Mouse (Mus musculus) cortical plate, adult 2 months (tissue): ENCODE measurements around the gene Helq. TPM values are rescaled to one million over a fixed set of nuclear protein-coding genes. Genes with fewer than 3 reads are reported as not detected.

Source experiments
- H3K27ac ChIP-seq: fragments of 200-500 bp; 2 replicates; pipeline ENCODE4 v1.5.1; 2012; ENCODE audit warnings: low read length, control low read depth, inconsistent platforms; ENCODE audit not compliant: insufficient read depth
- H3K4me1 ChIP-seq: fragments of 200-500 bp; 2 replicates; pipeline ENCODE4 v1.6.1; 2011; ENCODE audit warnings: low read length; ENCODE audit not compliant: control insufficient read depth, insufficient read depth
- H3K4me3 ChIP-seq: fragments of 200-500 bp; 2 replicates; pipeline ENCODE4 v1.5.1; 2011; ENCODE audit warnings: mild to moderate bottlenecking, low read length, control low read depth; ENCODE audit not compliant: insufficient read depth
- CTCF ChIP-seq: fragments of 200-500 bp; IDR thresholded peaks from 2 replicates; pipeline ENCODE4 v1.5.1; 2011; ENCODE audit warnings: mild to moderate bottlenecking, control low read depth, low read length; ENCODE audit not compliant: insufficient read depth; ENCODE audit errors: extremely low read depth
- POLR2A ChIP-seq: fragments of 200-500 bp; IDR thresholded peaks from 2 replicates; pipeline ENCODE4 v1.6.1; 2011; ENCODE audit warnings: mild to moderate bottlenecking, low read length, control low read depth; ENCODE audit not compliant: insufficient read depth; ENCODE audit errors: extremely low read depth
- polyA plus RNA-seq: library from polyadenylated mRNA; depleted of rRNA; stranded (reverse); fragments of >200 nt; gene quantifications from 2 replicates; pipeline ENCODE4 v1.2.3, GENCODE M21; 2012; rRNA removed

Helq gene
- polyA plus RNA-seq, 1 experiment = 41.7 TPM

DNA sequence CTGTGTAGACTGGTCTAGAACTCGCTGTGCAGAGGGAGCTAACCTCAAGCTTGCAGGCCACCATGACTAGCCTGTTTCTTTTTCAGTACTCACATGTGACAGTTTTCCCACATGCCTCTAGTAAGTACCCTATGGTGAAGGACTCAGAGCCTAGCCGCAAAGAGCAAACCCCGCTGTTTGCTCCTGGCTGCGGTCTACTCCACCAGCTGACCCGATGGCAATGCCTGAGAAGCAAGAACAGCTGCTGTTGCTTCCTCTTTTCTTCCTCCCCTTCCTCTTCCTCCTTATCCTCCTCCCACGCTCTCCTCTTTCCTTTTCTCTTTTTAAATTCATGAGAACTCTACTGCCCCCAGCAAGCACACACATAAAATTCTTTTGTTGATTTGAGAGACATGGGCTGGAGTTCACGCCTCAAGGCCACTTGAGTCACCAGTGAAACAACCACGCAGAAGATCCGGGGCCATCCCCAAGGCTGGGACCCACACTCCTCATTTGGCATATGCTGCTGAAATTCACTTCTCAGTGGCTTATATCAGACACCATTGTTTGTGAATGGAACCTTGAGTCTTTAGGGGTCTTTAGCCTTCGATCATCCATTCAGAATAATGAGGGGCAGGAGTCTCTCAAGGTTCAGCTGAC, 47.7 kb downstream of the Helq start:
- Histone ChIP-seq H3K4me3 (no peak overlapping the region), H3K4me1 (no peaks in the 10 kb centered on the region), H3K27ac (no peak overlapping the region)
- no peak for TF ChIP-seq POLR2A
- TF ChIP-seq CTCF = no peak

DNA sequence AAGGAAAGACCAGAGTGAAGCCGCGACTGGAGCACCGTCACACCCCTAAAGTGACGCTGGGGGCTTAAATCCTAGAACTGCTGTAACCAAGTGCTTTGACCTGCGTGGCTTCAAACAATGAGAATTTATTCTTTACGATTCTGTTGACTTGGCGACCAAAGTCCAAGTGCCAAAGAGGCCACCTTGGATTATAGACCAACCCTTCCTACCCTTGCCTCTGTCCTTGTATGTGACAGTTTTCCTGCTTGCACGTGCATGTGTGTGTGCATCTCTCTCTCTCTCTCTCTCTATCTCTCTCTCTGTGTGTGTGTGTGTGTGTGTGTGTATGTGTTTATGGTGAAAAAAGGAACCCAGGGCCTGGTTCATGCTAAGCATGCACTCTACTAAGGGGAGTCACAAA, 59.6 kb downstream of the Helq start:
- Histone ChIP-seq H3K4me3 (no peak overlapping the region), H3K27ac (no peak overlapping the region), H3K4me1 (no peaks in the 10 kb centered on the region)
- TF ChIP-seq POLR2A = no peak

DNA sequence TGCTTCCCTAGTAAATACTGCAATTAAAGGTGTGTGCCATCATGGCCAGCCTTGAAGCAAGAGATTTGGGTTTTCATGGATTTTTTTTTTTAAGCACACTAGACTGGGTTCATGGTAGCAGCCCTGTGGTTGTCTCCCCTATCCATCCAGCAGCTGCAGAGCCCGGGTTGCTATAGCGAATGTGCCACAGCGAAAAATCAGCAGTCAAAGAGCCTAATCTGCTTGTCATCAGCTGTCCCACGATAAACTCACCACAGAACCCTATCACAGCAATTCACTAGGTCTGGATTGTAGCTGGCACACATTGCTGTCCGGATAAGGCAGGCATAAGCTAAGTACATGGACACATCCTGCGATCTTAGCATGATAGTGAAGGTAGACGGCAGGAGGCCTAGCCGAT, 61.5 kb downstream of the Helq start:
- no peak for TF ChIP-seq CTCF
- TF ChIP-seq POLR2A = no peak
- Histone ChIP-seq H3K27ac (no peak overlapping the region), H3K4me1 (no peaks in the 10 kb centered on the region), H3K4me3 (no peak overlapping the region)

GRCm38 (mm10) chr5:100734535-100734934, 63.9 kb downstream of the Helq start:
- TF ChIP-seq CTCF (no peak), POLR2A (no peak)
- no peaks in the 10 kb centered on the region for H3K4me1 ChIP-seq
- H3K4me3 ChIP-seq = no peak overlapping the region
- H3K27ac ChIP-seq = no peak overlapping the region

DNA sequence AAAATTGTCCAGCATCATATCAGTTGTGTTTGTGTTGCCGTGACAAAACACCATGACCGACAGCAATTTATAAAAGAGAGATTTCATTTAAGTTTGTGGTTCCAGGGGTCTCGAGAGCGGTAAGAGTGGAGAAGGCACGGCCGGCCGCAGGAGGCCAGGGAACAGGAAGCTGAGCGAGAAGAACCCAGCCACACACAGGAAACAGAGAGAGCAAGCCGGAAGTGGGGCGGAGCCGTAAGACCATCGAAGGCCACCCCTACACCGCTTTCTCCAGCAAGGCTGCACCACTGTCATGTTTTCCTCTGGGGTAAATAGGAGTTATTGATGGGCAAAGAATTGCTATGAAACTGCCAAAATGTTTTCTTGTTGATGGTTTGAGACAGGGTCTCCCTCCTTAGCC, 69.6 kb downstream of the Helq start:
- Histone ChIP-seq H3K27ac (no peak overlapping the region), H3K4me3 (no peak overlapping the region), H3K4me1 (no peaks in the 10 kb centered on the region)
- TF ChIP-seq CTCF (no peak), POLR2A (no peak)

DNA sequence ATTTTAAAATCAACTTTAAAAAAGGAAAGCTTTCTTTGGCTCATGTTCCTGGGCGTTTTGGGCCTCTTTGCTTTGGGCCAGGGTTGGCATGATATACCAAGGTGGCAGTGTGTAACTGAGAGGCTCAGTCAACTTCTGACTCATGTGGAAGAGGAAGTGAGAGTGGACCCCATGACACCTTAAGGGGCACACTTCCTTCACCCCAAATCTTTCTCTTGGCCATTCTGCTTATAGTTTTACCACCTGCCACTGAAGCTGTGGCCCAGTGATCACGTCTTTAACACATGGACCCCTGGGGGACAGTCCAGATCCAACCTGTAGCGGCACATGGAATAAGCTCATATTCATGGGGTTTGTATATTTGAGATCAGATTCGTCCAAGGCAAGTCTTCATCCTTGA, 72.4 kb downstream of the Helq start:
- H3K4me3 ChIP-seq = no peak overlapping the region
- H3K27ac ChIP-seq = no peak overlapping the region
- no peaks in the 10 kb centered on the region for H3K4me1 ChIP-seq
- TF ChIP-seq CTCF (no peak), POLR2A (no peak)

DNA sequence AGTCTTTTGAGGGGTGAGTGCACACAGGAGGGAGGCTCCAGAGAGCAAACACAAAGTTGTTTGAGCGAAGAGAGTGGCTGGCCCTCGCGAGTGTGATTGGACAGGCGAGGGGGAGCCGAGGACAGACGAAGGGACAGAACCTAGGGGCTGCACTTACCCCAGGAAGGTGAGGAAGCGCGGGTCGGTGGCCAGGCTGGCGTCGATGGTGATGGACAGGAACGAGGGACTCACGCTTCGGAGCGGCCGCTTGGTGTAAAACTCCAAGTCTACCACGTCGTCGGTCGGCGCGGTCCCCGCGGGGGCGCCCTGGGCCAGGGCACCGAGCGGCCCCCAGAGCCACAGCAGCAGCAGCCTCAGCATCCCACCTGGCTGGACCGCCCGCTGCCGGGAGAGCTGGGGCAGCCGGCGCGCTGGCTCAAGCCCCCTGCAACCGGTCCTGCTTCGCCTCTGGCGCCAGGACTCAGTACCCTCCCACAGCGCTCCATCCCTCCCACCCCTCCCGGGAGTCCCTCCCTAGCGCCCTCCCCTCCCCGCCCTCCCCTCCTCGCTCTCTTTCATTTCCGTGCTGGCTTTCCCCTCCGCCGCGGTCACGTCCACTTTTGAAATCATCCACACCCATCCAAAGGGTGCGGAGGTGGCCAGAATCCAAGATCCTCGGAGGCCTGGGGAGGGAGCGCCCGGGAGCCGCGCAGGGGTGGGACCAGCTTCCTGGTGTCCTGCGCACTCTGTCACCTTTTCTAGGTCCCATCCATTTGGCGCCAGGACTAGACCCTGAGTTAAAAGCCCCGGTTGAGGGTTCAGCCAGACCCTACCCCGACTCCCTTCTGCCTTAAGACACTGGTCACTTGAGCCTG, 78.9 kb downstream of the Helq start, which contains the start of gene Hpse:
Gene Hpse (minus strand): TSS at position 482 of the 854 bp plus-strand sequence.
- H3K27ac ChIP-seq = no peak within 1 kb of the TSS
- peak within 1 kb of the TSS; percentile 10; the same call in 1 of the 2 replicates for H3K4me3 ChIP-seq
- H3K4me1 ChIP-seq = no peaks in the 10 kb centered on the region
- no peak for TF ChIP-seq CTCF
- TF ChIP-seq POLR2A = no peak

DNA sequence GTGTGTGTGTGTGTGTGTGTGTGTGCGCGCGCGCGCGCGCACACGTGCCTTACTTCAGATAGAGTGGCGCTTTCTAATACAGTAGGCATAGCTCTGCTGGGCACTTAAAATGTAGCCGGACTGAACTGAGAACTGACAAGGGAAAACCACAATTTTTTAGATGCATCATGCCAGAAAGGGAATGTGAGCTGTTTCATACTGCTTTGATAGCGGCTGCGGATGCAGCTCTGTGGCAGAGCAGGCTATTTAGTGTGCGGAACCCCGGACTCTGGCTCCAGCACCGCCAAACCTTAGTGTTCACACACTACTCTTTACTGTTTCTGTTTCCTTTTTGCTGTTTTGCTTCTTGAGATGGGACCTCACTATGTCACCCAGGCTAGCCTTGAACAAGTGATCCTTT, 81.6 kb downstream of the Helq start:
- H3K4me3 ChIP-seq = no peak overlapping the region
- no peaks in the 10 kb centered on the region for H3K4me1 ChIP-seq
- TF ChIP-seq POLR2A (no peak), CTCF (no peak)
- no peak overlapping the region for H3K27ac ChIP-seq

Other genes starting within 250 kb of the Helq start
- gene Plac8, start 226.4 kb downstream of the Helq start, polyA plus RNA-seq = 0.55 and 0.96 TPM in 2 replicates
- 157 and 158 TPM in 2 replicates for gene Coq2, start 123.5 kb downstream of the Helq start, polyA plus RNA-seq
- 1.1 and 1.2 TPM in 2 replicates for gene Hpse, start 78.9 kb downstream of the Helq start, polyA plus RNA-seq
- gene Mrps18c, start within 50 bp of the Helq start, polyA plus RNA-seq = 39.8 and 43.1 TPM in 2 replicates
- gene Abraxas1, start 22.4 kb upstream of the Helq start, polyA plus RNA-seq = 9.1 and 9.6 TPM in 2 replicates
- gene Gpat3, start 47.1 kb upstream of the Helq start, polyA plus RNA-seq = 3.0 and 4.0 TPM in 2 replicates